Mouse (Mus musculus) stomach, postnatal 0 days (tissue): ENCODE data around the gene Gm47985. TPM values are rescaled to one million over a fixed set of nuclear protein-coding genes. Genes with fewer than 3 reads are reported as not detected.
"Not testable (repeated sequence)": the region's sequence is repeated elsewhere in the genome, so short reads cannot be mapped to it uniquely, and the experiment has no call there.

Experiments used
- ATAC-seq: fragments of 200-750 bp; cut with Nextera tagmentation; 2 replicates; pipeline ENCODE4 v1.8.0; 2017; ENCODE audit not compliant: low FRiP score, low TSS enrichment
- DNase-seq: peaks from one replicate; pipeline ENCODE4 v3.0.0-alpha.2; 2016; ENCODE audit warnings: low spot score
- H3K27ac ChIP-seq: fragments of 300-500 bp; sonication (generic); replicated peaks from 2 replicates; pipeline ENCODE4 v1.5.1; 2014; ENCODE audit warnings: mild to moderate bottlenecking, control low read depth
- H3K27me3 ChIP-seq: fragments of 300-500 bp; sonication (generic); 2 replicates; pipeline ENCODE4 v1.6.1; 2014; ENCODE audit warnings: low read length; ENCODE audit not compliant: control insufficient read depth, insufficient read depth
- H3K36me3 ChIP-seq: fragments of 300-500 bp; sonication (generic); 2 replicates; pipeline ENCODE4 v1.6.1; 2014; ENCODE audit warnings: low read length, mixed read lengths; ENCODE audit not compliant: control insufficient read depth, insufficient read depth
- H3K4me1 ChIP-seq: fragments of 300-500 bp; sonication (generic); replicated peaks from 2 replicates; pipeline ENCODE4 v1.6.1; 2014; ENCODE audit warnings: antibody characterized with exemption; ENCODE audit not compliant: control insufficient read depth, insufficient read depth
- H3K4me2 ChIP-seq: fragments of 300-500 bp; sonication (generic); replicated peaks from 2 replicates; pipeline ENCODE4 v1.6.1; 2014; ENCODE audit warnings: low read depth, mild to moderate bottlenecking, control low read depth, moderate library complexity
- H3K4me3 ChIP-seq: fragments of 300-500 bp; sonication (generic); 2 replicates; pipeline ENCODE4 v1.5.1; 2014; ENCODE audit warnings: low read depth, low read length, control low read depth
- H3K9ac ChIP-seq: fragments of 300-500 bp; sonication (generic); 2 replicates; pipeline ENCODE4 v1.6.1; 2014; ENCODE audit warnings: mild to moderate bottlenecking, low read length, control low read depth, mixed read lengths
- H3K9me3 ChIP-seq: fragments of 300-500 bp; sonication (generic); 2 replicates; pipeline ENCODE4 v1.6.1; 2016; ENCODE audit warnings: low read length; ENCODE audit not compliant: control insufficient read depth
- CTCF ChIP-seq: IDR thresholded peaks from 2 replicates; pipeline ENCODE4 v1.5.1; 2016; ENCODE audit warnings: antibody characterized with exemption, low read depth, mild to moderate bottlenecking, moderate library complexity
- EP300 ChIP-seq: optimal IDR thresholded peaks from 2 replicates; pipeline ENCODE3; 2016; ENCODE audit warnings: antibody characterized with exemption
- WGBS: fragments of 180-500 bp; shearing (Covaris S2); extraction: QIAGEN DNeasy Blood & Tissue Kit; methylation state at CpG from one replicate; pipeline ENCODE4 v1.1.7; 2014; 5-methylcytosine and 5-hydroxymethylcytosine counted together
- polyA plus RNA-seq: library from polyadenylated mRNA; unstranded; fragments of >200 nt; fragmentation: Nextera tagmentation; extraction: Ambion mirVana; gene quantifications from 2 replicates; pipeline ENCODE4 v1.2.1, GENCODE M21; 2015

Gm47985 gene
- not detected in 2 replicates for polyA plus RNA-seq

GRCm38 (mm10) chr1:151182266-151182665 lies at the start of gene Gm47985:
Gm47985 (plus strand) TSS chr1:151182537.
- not testable (repeated sequence) for ATAC-seq, H3K27me3 ChIP-seq, H3K4me3 ChIP-seq, H3K9ac ChIP-seq, H3K36me3 ChIP-seq, H3K9me3 ChIP-seq, DNase-seq, H3K27ac ChIP-seq, H3K4me2 ChIP-seq, H3K4me1 ChIP-seq
- WGBS, result no CpG with 5 or more reads among the region's 7 CpGs

GRCm38 (mm10) chr1:151132686-151133085 lies 49.7 kb upstream of the Gm47985 start:
- no peak overlapping the region for H3K4me2 ChIP-seq
- H3K4me1 ChIP-seq, result no peaks in the 10 kb centered on the region
- no peaks in the 10 kb centered on the region for H3K27me3 ChIP-seq
- no peaks in the 10 kb centered on the region for H3K9me3 ChIP-seq
- no peak overlapping the region for H3K4me3 ChIP-seq
- 84% methylated on average over 7 of the region's 7 CpGs for WGBS
- H3K36me3 ChIP-seq, result no peaks in the 10 kb centered on the region
- no peak overlapping the region for H3K27ac ChIP-seq
- no peak for TF ChIP-seq EP300
- TF ChIP-seq CTCF, result no peak
- DNase-seq (no peak), ATAC-seq (no peak)
- H3K9ac ChIP-seq, result no peak overlapping the region

GRCm38 (mm10) chr1:151138388-151138787 lies 43.9 kb upstream of the Gm47985 start:
- WGBS, result 50% methylated on average over 6 of the region's 6 CpGs
- ATAC-seq (no peak), DNase-seq (no peak)
- Histone ChIP-seq H3K4me1 (no peaks in the 10 kb centered on the region), H3K4me3 (no peak overlapping the region), H3K9ac (no peak overlapping the region), H3K36me3 (no peaks in the 10 kb centered on the region), H3K27ac (no peak overlapping the region), H3K4me2 (no peak overlapping the region), H3K9me3 (no peaks in the 10 kb centered on the region), H3K27me3 (no peaks in the 10 kb centered on the region)
- TF ChIP-seq CTCF, result no peak

- no peak overlapping the region for H3K4me3 ChIP-seq
- WGBS, result 52% methylated on average over 3 of the region's 3 CpGs
- ATAC-seq (no peak), DNase-seq (no peak)
- H3K27me3 ChIP-seq, result no peaks in the 10 kb centered on the region
- H3K27ac ChIP-seq, result no peak overlapping the region
- no peaks in the 10 kb centered on the region for H3K4me1 ChIP-seq
- no peak overlapping the region for H3K9ac ChIP-seq
- no peaks in the 10 kb centered on the region for H3K9me3 ChIP-seq
- H3K4me2 ChIP-seq, result no peak overlapping the region
- TF ChIP-seq EP300, result no peak
- TF ChIP-seq CTCF, result no peak
- no peaks in the 10 kb centered on the region for H3K36me3 ChIP-seq
Measured at GRCm38 (mm10) chr1:151140956-151141355, 41.4 kb upstream of the Gm47985 start.

- Histone ChIP-seq H3K9me3 (no peaks in the 10 kb centered on the region), H3K9ac (no peak overlapping the region), H3K36me3 (no peaks in the 10 kb centered on the region), H3K27ac (no peak overlapping the region), H3K4me1 (no peaks in the 10 kb centered on the region), H3K27me3 (no peaks in the 10 kb centered on the region), H3K4me3 (no peak overlapping the region), H3K4me2 (no peak overlapping the region)
- DNase-seq (no peak), ATAC-seq (no peak)
- no peak for TF ChIP-seq EP300
- TF ChIP-seq CTCF, result no peak
- 42% methylated on average over 6 of the region's 6 CpGs for WGBS
Measured at GRCm38 (mm10) chr1:151144471-151145146, 37.7 kb upstream of the Gm47985 start.

- no peak overlapping the region for H3K4me2 ChIP-seq
- no peaks in the 10 kb centered on the region for H3K36me3 ChIP-seq
- no peak overlapping the region for H3K9ac ChIP-seq
- no peaks in the 10 kb centered on the region for H3K4me1 ChIP-seq
- no peak overlapping the region for H3K4me3 ChIP-seq
- DNase-seq (no peak), ATAC-seq (no peak)
- H3K27me3 ChIP-seq, result no peaks in the 10 kb centered on the region
- H3K27ac ChIP-seq, result no peak overlapping the region
- H3K9me3 ChIP-seq, result no peaks in the 10 kb centered on the region
- no peak for TF ChIP-seq EP300
- no peak for TF ChIP-seq CTCF
Measured at GRCm38 (mm10) chr1:151147801-151148200, 34.5 kb upstream of the Gm47985 start.
